Mouse (Mus musculus) testis, postnatal 10 days (tissue): ENCODE results near the gene Aqp9.

Experiments
- DNase-seq: peaks from one replicate; pipeline ENCODE4 v3.0.0; 2021; ENCODE audit warnings: low spot score

Aqp9 gene

DNA sequence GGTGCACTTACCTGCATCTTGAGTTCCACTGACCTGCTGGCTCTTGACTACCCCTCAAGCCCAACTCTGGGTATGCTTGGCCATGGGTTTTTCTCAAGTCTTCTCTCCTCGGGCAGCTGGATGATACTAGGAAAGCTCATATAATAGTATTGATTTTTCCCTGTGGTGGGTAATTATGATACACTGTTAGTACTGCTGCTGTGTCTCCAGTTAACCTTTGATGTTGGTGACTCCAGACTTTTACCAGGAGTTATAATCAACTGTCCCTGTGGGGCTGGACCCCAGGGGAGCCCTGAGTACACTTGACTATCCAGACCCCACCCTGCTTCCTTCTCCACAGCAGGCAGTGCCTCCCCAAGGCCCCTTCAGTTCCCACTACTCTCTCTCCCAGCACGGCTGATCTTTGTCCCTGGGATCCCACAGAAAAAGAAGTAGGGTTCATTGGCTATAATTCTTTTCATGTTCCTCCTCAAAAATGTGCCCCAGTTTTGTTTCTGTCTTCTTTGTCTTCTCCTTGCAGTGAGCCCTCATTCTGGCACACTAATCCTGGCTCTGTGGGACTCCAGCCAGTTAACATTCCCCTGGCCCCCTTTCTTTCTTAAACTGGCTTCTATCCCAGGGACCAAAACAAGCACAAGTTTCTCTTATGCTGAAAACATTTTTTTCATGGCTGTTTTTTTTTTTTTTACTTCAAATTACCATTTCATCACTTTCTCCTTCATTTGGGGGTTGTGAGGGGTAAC lies 838 bp downstream of the Aqp9 start:
- no peak for DNase-seq

DNA sequence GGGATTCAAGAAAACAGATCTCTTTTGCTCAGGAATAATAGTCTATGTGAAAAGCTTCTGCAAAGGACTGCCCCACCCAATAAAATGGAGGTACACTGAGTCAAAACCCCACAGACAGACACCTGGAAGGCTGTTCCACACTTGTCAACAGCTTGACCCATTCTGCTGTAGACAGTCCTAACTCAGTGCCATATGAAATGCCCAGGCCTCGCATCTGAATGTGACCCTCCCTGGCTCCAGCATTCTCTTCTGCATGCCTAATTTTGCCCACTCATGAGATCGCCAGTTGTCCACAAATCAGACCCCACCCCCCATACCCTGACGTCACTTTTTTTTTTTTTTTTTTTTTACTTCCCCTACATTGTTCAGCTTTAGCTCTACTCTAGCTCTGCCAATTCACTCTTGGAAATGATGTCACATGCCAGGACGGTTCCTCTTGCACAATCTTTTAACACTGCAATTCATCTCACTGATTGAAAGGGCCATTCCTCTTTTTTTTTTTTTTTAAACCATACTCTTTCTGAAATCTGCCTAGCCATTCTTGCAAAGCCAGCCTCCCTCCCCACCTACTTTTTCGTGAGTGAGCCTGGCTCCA lies 1.5 kb downstream of the Aqp9 start:
- no peak for DNase-seq

DNA sequence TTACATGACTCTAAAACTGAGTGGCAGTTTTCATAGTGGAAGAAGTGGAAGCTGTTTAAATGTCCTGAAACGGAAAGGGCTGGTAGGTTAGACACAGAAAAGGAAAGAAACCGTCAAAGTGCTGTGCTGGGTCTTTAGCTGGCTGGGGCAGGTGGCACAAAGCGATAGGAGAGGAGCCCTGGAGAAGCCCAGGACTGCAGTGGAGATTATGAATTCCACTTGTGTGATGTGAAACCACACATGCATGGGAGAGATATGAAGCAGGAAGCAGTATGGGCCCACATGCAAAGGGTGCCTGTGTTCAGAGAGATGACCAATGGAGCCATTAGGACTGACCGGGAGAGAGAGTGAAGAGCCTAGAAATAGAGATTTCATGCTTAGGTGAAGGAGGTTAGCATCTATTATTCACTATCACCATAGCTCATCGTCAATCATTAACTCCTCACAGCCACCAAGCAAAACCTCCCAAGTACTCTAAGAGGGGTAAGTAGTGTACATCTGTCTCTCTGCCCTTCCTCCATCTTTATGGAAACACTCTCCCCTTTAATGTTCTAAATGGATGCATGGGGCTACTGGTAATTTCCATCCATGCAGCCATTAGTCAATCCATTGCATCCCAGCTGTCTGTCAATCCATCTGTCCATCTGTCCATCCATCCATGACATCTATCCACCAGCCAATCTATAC lies 2.3 kb downstream of the Aqp9 start:
- DNase-seq, result no peak

DNA sequence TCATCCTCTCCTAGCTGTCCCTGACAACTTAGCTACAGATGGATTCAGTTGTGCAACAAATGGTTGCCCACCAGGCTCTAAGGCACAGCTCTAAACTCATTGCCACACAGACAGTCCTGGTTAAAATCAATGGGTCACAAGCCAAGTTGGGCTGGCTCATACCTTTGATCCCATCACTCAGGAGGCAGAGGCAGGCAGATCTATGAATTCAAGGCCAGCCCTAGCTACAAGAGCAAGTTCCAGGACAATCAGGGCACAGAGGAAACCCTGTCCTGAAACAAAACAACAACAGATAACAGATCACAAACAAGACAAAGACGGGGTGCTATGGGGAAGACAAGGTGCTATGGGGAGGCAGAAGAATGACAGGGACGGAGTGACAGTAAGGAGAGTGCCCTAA lies 3.0 kb downstream of the Aqp9 start:
- no peak for DNase-seq

DNA sequence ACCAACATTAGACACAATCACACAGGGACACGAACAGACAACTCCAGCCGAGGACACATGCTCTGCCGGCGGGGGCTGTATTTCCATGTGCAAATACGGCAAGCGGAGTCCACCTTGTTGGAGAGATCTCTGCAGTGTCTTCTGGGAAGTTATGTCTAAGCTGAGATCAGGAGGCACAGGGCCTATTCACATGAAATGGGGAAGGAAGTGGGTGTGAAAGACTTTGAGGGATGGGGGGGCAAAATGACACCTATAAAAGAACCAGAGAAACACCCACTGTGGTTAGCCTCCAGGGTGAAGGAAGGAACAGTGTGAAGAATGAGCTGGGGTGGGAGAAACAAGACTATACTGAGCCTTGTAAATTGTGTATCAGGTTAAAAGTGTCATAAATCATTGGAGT lies 3.4 kb downstream of the Aqp9 start:
- no peak for DNase-seq

DNA sequence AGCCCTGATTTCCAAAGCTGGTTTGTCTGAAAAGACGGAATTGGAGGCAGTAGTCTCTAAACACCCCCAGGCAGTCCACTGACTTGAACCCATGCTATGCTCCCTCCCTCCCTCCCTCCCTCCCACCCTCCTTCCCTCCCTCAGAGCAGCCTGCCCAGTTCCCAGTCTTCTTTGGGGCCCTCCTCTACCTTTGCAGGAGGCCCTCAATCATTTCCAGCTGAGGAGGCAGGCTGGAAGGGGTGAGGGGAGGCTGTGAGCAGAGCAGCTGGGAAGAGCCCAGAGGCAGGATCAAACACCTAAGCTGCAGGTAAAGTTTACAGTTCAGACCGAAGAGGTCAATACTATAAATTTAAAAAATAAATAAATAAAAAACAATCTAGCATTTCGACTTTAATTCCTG lies 4.1 kb downstream of the Aqp9 start:
- no peak for DNase-seq

DNA sequence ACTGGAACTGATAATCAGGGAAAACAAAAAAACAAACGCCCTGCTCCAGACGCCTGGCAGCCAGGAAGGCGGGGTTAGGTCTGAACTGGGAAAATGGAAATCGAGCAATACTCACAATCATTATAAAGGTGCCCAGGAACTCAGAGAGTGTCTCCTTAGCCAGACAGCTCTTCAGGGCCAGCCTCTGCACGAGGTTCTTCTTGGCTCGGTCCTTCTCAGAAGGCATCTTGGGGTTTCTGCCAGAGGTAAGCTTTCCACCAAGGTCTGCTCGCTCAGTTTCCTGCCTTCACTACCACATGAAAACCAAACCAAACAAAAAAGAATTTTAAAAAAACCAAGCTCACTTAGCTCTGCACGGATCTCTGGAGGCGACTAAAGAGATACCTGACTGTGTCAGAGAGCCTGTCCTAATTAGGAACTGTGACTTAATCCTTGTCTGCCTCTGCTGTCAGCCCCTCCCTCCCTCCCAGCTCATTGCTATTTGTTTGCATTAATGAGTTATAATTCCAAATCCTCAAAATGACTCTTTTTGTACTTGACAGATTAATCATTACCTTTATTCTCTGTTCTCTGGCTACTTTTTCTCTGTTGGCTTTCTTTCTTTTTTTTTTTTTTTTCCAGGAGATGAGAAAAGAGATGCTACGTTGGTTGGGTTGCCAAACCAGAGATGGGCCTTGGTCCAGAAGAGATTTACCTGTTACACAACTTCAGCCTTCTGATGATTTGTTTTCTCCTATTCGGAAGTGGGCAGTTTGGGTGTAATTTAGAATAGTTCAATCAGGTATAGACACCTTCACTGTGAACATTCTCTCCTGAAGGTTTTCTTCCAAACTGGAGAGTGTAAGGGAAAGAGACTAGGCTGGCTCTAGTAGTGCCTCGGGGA lies 5.4 kb downstream of the Aqp9 start:
- DNase-seq, result no peak

DNA sequence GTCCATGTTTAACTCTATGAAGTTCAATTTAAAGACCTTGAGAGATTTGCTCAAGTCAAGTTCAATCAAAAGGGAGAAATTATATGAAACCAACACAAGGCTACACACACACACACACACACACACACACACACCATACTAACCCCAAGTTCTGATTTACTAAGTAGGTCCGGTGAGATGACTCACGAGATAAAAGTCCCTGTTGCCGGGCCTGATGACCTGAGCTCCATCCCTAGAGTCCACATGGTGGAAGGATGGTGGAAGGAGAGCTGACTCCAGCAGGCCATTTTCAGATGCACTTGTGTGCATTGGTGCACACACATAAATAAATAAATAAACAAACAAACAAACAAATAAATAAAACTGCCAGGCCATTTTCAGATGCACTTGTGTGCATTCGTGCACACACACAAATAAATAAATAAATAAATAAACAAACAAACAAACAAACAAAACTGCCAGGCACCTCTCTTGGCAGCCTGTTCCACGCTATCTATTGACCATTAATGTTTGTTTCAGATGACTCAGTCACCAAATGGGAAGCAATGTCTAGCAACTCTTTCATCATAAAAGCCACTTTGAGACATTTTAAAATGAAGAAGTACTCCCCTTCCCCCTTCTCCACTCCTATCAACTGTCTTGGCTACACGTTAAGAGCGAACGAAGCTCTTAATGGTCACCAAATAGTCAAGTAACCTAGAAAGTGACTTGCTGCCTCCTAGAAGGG lies 6.2 kb downstream of the Aqp9 start:
- no peak for DNase-seq

DNA sequence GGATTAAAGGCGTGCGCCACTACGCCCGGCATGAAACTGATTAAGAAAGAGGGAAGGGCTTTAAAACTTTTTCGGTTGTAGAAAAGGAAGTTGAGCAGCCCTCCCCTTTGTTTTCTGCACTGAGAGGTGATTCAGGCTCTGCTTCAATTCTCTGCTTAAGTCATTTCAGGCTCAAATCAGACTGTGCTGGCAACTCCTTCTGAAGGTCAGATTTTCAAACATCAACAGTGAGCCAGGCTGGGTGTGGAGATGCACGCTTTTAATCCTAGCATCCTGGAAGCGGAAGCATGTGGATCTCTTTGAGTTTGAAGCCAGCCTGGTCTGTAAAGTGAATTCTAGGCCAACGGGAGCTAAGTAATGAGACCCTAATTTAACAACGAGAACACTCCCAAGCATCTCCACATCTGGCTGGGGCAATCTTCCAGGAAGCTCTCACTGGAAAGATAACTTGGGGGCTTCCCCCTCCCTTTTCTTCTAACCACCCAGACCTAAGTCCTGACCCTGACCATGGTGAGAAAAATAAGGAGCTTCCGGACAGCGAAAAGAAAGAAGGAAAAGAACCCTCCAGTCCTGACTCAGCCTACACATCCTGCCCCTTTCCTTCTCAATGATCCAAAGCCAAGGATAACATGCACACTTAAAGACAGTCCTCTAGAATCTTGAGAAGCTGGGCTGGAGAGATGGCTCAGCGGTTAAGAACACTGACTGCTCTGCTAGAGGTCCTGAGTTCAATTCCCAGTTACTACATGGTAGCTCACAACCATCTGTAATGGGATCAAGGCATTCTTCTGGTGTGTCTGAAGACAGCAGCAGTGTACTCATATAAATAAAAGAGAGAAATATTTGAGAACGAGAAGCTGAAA lies 7.4 kb downstream of the Aqp9 start:
- no peak for DNase-seq

DNA sequence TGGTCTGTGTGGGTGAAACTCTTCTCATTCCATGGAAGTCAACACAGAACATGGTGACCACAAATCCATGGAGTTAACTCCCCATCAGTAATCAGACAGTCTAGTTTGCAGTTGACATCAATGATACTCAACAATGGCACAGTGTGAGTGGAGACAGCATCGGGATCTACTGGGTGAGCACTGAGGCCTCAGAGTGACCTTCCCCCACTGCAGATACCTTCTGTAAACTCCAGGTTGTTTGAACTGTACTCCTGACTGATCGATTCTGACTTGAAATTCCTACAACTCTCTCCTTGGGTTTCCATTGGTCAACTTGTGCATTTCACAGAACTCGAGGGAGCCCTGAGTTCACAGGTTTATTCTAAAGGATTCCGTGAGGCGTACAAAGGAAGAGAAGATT lies 8.8 kb downstream of the Aqp9 start:
- no peak for DNase-seq

DNA sequence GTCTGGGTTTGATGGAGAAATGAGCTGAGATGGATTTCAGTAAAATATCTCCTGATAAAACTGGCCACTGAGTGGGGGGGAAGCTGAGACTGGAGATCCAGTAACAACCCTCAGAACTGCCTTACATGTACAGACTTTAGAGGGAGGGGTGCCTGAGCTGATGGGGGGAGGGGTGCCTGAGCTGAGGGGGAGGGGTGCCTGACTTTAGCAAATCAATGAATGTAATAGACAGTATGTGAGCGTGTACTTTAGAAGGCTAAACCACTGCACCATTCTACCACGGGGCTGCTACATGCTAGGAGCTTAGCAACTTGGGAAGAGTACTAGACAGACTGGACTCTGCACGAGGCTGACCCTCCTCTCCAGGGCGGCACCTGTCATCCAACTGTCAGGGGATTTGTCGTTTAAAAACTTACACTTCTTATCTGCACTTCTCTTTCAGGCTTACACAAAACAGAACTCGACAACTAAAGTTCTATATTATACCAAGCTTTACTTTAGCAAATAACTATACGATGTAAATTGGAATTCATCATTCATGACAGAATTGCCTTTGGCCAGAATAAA lies 9.3 kb downstream of the Aqp9 start:
- DNase-seq, result peak; percentile 35

DNA sequence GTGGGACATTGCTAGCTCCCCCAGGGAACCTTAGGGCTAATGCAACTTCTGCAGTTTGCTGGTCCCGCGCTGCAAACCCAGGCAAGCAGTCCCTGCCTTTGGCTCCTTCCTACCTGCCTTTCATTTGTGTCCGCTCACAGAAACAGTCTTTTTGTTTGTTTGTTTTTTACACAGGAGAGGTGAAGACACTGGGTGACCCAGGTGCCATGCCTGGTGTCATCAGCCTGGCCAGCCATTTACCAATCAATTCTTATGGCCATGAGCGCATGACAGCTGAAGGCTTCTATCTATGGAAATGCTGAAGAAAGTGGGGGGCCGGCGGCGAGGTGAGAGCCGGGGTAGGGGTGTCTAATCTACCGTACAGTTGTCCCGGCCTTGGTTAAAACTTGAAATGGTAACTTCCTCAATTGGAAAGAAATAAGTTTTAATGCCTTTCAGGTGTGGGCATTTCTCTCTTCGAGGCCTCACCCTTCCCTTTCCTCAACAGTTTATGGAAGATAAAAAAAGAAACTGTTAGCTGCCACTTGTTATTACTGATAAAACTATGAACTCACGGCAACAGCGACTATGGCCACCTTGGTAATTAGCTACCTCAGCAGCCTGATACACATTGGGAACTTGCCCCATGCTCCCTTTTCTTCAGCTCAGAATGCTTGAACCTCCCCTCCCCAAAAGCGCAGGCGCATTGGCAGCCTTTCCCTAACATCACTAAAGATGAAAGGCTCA lies 10.4 kb downstream of the Aqp9 start:
- DNase-seq, result peak; percentile 28

DNA sequence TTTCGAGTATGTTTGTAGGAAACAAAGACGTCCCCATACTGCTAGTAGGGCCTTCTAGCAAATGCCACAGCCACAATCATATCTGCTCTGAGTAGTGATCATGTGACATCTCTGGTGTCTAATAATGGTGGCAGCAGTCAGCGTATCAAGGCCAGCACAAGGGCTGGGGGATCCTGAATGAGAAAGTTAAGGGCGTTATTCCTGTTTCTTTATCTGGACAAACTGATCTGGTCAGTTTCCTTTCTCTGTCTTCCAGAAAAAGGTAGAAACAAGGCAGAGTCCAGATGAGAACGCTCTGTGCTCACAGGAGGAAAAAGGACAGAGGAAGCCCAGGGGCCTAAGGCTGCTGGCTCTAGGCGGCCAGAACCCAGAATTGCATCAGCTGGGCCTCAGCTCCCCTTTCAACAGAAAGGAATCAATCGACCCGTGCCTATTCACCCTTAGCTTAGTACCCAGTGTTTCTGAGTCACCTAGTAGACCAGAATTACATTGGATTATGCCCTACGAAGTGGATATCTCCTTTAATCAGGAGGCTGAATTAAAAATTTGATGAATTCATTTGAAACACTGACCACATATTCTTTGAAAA lies 11.9 kb downstream of the Aqp9 start:
- DNase-seq, result peak; percentile 26

DNA sequence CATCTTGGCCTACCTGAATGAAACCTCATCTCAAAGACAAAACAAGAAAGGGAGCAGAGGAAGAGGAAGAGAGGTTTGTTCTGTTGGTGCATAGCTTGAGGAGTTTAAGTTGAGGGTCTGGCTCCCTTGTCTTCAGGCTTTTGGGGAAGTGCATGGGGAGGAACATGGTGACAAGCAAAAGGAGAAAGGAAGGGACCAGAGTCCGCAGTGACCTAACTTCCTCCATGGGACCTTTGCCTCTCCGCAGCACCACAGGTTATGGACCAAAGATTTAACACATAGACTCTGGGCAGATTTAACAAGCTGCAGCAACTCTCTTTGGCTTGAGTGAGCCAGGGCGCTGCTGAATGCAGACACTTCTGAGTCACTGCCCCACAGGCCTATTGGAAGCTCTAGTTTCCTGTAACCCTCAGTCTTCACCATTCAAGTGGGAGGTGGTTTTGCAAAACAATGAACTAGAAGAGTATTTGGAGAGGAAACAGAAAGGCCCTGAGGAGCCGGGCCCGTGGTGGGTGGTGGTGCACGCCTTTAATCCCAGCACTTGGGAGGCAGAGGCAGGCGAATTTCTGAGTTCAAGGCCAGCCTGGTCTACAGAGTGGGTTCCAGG lies 13.0 kb downstream of the Aqp9 start:
- DNase-seq, result no peak

DNA sequence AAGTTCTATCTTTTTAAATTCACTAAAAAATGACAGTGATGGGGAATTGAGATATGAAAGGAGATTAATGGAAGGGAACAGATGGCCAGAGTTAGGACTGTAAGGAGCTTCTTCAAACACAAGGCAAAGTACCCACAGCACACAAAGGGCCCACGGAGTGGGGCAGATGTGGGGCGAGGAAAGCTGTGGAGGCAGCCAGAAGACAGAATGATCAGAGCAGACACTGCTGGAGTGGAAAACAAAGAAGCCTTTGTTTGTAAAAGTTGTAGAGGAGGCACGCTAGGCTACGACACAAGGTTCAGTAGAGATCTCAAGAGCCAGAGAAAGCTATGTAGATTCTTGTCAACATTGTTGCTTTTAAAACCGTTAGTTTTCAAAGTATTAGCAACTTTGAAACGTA lies 17.1 kb downstream of the Aqp9 start:
- no peak for DNase-seq

DNA sequence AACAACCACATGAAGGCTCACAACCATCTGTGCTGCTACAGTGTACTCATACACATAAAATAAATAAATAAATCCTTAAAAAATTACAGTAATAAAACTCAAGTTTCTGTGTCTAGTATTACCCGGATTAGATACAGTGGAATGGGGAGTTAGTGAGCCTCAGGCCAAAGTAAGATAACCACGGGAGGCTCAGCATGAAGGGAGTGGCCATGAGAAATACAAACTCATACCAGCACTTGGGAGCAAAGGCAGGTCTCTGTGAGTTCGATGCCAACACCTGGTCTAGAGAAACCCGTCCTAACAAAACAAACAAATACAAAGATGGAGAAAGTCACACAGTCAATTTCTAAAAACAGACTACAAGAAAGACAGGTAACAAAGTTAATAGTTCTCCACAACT lies 18.3 kb downstream of the Aqp9 start:
- no peak for DNase-seq

DNA sequence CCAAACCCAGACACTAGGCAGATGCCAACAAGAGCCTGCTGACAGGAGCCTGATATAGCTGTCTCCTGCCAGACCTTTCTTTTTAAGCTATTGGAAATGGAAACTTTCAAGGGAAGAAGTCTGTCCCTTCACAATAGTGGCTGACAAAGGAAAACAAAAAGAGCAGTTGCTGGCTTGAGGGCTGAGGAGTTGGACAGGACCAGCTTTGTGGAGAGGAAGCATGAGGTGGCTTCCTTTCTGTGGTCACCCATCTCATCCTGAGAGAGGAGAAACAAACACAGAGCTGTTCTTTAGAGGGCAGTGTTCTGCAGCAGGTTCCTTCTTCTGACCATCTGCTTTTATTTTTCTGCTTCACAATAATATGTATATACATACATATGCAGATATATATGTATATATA lies 19.6 kb downstream of the Aqp9 start:
- DNase-seq, result no peak

DNA sequence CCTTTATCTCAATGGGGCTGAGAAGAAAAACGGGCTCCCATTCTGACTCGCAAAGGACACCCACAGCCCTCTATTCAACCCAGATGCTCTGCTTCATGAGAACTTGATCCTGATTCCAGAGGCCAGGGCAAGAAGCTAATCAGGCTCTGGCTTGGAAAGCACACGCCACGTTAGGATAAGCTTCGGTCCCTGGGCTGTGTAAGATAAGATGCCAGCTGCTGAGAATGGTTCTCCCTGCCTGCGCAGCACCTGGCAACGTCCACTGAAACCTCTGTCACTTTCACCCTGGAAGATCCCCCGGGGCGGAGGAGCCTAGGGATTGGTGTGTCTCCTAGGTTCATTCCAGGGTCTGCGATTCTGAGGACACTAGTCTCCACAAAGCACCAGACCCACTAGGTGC lies 22.3 kb downstream of the Aqp9 start:
- DNase-seq, result no peak

DNA sequence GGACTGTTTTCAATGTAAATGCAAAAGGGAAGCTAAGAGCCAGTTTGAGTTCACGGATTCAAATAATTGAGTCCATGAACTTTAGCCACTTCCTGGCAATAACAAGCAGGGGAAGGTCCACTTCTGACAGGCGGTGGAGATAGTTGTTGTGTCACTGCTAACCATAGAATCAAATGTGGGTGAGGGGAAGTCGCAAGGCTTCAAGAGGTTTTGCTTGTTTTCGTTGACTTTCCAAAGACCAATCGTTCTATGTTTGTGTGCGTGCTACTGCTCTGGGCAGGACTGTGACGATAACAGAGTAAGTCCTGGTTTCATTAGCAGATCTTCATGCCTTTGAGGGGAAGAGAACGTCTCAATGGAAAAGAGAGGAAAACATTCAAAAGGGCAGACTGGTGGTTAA lies 28.3 kb downstream of the Aqp9 start:
- DNase-seq, result no peak
